ENCODE assay signal across 9 mouse cellular contexts in genomic region chr11:113283376-113283811, GRCm38 (mm10).
DNase-seq lines count a peak whose midpoint lies in the region; ATAC-seq lines count a peak whose summit lies in the region.
"Had no signal": no experiment of that assay in that cellular context is flagged by ENCODE, and none has a peak within 500 bp of the region (broad histone marks: within the 10 kb centered on the region; RNA-seq: fewer than 3 reads in every experiment).

No protein-coding gene starts in this region.

- no peak overlapping the region for H3K9ac ChIP-seq in neural tube, embryonic 15.5 days (replicated peaks)

- no peak overlapping the region for H3K4me3 ChIP-seq in neural tube, embryonic 15.5 days (replicated peaks)
- H3K4me3 ChIP-seq: megakaryocyte, embryonic 14.5 days had no signal

- intact Hi-C loops in left cerebral cortex, postnatal 4 days (cut with DNase I), result no loop called here

- H3K27ac ChIP-seq in neural tube, embryonic 15.5 days (replicated peaks), result peak overlapping the region; percentile 51

- H3K27me3 ChIP-seq in neural tube, embryonic 15.5 days (replicated peaks), result no peaks in the 10 kb centered on the region
- H3K27me3 ChIP-seq: megakaryocyte, embryonic 14.5 days had no signal

- H3K4me2 ChIP-seq in neural tube, embryonic 15.5 days, result 0 out of 2 replicates have a peak overlapping the region, but pooled peaks have one; percentile 2

- peaks cover 21% of the 10 kb centered on the region for H3K4me1 ChIP-seq in neural tube, embryonic 15.5 days

- peak; percentile 68 for DNase-seq in adrenal gland, postnatal 10 days
- DNase-seq in adrenal gland, adult 8-10 months, result no peak
- peak; percentile 66 for DNase-seq in left cerebral cortex, postnatal 4 days
- no peak for DNase-seq in left cerebral cortex, adult 11 months (ENCODE audit: low spot score)
- peak; percentile 55 for DNase-seq in kidney, postnatal 10 days
- DNase-seq in frontal cortex, postnatal 36 days (ENCODE audit: low spot score in 2 of 2), result no peak
- no peak for DNase-seq in thymus, postnatal 10 days (ENCODE audit: low spot score in 2 of 2)

- WGBS in neural tube, embryonic 15.5 days, result 36% methylated on average over 11 of the region's 11 CpGs

- no peak for ATAC-seq in neural tube, embryonic 15.5 days (ENCODE audit: low FRiP score)

- H3K36me3 ChIP-seq in neural tube, embryonic 15.5 days, result no peaks in the 10 kb centered on the region

- H3K9me3 ChIP-seq in neural tube, embryonic 15.5 days (replicated peaks), result no peaks in the 10 kb centered on the region
- H3K9me3 ChIP-seq: megakaryocyte, embryonic 14.5 days had no signal

Comparison
In these comparisons a context has a peak if more than half of its experiments do, and no peak if none do; other contexts are left out.
1. DNase-seq: peak in adrenal gland, postnatal 10 days (single experiment), left cerebral cortex, postnatal 4 days (single experiment) and kidney, postnatal 10 days (single experiment); none in adrenal gland, adult 8-10 months (single experiment), left cerebral cortex, adult 11 months (single experiment), frontal cortex, postnatal 36 days (0 of 2) and thymus, postnatal 10 days (0 of 2).